Mouse (Mus musculus): ENCODE data around the gene Ktn1.

Gene Ktn1

GRCm38 (mm10) chr14:47664470-47664864 lies 16.2 kb downstream of the Ktn1 start:
- no peak for DNase-seq (ENCODE audit: low read depth, low spot score)

GRCm38 (mm10) chr14:47665061-47665778 lies 17.0 kb downstream of the Ktn1 start:
- DNase-seq (ENCODE audit: low read depth, low spot score) = no peak

GRCm38 (mm10) chr14:47668096-47668495 lies 19.8 kb downstream of the Ktn1 start:
- DNase-seq (ENCODE audit: low read depth, low spot score) = no peak

- no peak for DNase-seq (ENCODE audit: low read depth, low spot score)
These were observed 34.6 kb downstream of the Ktn1 start for GRCm38 (mm10) chr14:47682886-47683285.

GRCm38 (mm10) chr14:47684579-47684978 lies 36.3 kb downstream of the Ktn1 start:
- DNase-seq (ENCODE audit: low read depth, low spot score) = no peak

DNA sequence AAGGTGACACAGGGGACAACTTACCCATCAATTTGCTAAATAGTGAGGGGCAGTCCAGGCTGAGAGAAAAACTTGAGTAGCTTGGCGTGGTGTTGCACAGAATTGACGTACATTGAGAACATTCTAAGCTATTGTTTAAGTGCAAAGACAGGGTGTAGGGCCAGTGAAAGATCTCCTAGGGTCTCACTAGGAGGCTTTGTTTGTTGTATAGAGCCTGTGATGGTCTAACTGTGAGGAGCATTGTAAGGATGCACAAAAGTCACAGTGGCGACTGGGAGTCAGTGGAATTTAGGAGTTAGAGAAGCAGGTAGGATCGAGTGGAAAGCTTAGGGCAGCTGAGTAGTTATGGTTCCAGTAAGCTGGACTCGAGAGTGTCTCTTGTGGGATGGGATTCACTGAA lies 50.9 kb downstream of the Ktn1 start:
- DNase-seq (ENCODE audit: low read depth, low spot score) = no peak

GRCm38 (mm10) chr14:47709546-47709945 lies 61.3 kb downstream of the Ktn1 start:
- no peak for DNase-seq (ENCODE audit: low read depth, low spot score)

DNA sequence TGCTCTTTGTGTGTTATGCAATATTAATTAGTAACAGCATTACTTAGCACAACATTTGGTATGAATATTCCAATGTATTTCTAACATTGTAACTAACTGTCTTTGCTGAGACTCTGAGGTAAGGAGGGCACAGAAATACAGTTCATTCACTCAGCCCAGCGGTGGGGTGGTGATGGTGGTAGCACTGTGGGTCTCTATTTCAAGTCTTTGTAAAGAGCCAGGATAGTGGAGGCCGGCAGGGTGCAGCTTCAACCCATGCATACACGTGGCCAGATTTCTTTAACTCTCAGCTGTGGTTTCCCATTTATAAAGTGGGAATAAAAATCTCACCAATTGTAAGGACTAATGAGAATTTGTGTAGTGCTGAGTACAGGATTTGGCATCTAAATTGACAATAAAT lies 67.5 kb downstream of the Ktn1 start:
- no peak for DNase-seq (ENCODE audit: low read depth, low spot score)

DNA sequence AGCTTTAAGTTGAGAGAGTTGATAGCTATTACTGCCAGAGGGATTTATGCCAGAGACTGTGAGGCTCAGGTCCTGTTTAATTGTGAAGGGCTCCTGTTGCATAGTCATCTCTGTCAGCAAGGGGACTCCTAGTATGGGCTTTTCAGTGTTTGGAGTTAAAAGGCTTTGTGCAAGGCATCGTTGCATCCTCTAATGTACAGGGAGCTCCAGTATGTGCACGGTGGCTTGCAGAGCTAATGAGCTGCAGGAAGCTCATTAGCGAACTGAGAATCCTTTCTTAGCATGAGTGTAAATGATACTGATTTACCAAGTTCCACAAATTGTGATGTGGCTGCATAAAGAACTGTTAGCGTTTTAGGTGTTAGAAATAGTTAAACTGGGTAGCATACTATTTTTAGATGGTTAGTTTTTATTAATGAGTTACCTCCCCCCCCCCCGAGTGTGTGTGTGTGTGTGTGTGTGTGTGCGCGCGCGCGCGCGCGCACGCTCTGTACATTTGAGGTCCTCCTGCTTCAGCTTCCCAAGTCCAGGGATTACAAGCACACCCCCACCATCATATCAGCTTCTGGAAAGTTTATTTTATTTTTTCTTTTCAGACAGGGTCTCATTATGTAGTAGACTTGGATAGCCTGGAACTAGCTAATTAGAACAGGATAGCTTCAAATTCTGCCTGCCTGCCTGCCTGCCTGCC lies 69.8 kb downstream of the Ktn1 start:
- no peak for DNase-seq (ENCODE audit: low read depth, low spot score)

GRCm38 (mm10) chr14:47720023-47720422 lies 71.8 kb downstream of the Ktn1 start:
- no peak for DNase-seq (ENCODE audit: low read depth, low spot score)

GRCm38 (mm10) chr14:47723035-47723434 lies 74.8 kb downstream of the Ktn1 start:
- no peak for DNase-seq (ENCODE audit: low read depth, low spot score)

- no peak for DNase-seq (ENCODE audit: low read depth, low spot score)
These were observed 80.3 kb downstream of the Ktn1 start for GRCm38 (mm10) chr14:47728594-47728993.

DNA sequence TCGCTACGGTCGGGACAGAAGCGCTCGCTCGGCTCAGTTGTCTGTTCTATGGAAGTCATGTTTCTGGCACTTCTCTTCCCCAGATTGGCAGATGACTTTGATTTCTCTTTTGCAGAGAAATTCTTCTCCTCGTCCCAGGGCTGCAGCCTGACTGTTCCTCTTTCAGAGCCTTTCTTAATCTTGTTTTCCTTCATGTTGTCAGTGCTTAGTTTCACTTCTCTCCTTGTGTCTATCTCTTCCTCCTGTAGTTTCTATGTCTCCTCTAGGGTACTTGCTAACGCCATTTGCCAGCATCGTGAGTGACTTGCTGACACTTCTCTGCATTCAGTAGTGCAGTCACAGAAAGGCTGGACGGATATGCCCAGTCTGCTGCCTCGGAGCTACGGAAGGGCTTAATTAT lies 87.1 kb downstream of the Ktn1 start:
- no peak for DNase-seq (ENCODE audit: low read depth, low spot score)

- DNase-seq (ENCODE audit: low read depth, low spot score) = no peak
These were observed 88.2 kb downstream of the Ktn1 start for GRCm38 (mm10) chr14:47736471-47736870.

GRCm38 (mm10) chr14:47740316-47740996 lies 92.2 kb downstream of the Ktn1 start:
- peak; percentile 37 for DNase-seq (ENCODE audit: low read depth, low spot score)

GRCm38 (mm10) chr14:47741046-47741445 lies 92.8 kb downstream of the Ktn1 start:
- peak; percentile 14 for DNase-seq (ENCODE audit: low read depth, low spot score)

- DNase-seq (ENCODE audit: low read depth, low spot score) = no peak
These were observed 94.4 kb downstream of the Ktn1 start for GRCm38 (mm10) chr14:47742674-47743073.

GRCm38 (mm10) chr14:47745086-47745485 lies 96.8 kb downstream of the Ktn1 start:
- no peak for DNase-seq (ENCODE audit: low read depth, low spot score)

DNA sequence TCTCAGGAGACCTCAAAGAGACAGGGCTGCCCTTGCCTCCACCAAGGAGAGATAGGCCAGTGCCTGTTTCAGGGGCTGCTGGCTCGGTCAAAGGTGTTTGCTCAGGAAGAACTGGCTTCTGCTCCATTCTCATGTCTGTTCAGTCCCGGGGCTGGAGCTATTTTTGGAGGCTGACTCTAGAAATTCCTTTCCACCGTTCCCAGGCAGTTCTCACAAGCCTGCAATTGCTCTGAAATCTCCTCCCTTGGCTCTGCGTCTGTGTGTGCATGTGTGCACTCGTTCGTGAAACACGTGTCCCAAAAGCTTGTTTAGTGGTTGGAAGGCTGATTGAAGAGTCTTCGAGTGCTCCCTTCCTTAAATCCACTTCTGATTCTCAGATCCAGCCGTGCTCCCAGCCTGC lies 99.3 kb downstream of the Ktn1 start:
- DNase-seq (ENCODE audit: low read depth, low spot score) = no peak

GRCm38 (mm10) chr14:47748714-47749113 lies 100.5 kb downstream of the Ktn1 start:
- DNase-seq (ENCODE audit: low read depth, low spot score) = no peak

DNA sequence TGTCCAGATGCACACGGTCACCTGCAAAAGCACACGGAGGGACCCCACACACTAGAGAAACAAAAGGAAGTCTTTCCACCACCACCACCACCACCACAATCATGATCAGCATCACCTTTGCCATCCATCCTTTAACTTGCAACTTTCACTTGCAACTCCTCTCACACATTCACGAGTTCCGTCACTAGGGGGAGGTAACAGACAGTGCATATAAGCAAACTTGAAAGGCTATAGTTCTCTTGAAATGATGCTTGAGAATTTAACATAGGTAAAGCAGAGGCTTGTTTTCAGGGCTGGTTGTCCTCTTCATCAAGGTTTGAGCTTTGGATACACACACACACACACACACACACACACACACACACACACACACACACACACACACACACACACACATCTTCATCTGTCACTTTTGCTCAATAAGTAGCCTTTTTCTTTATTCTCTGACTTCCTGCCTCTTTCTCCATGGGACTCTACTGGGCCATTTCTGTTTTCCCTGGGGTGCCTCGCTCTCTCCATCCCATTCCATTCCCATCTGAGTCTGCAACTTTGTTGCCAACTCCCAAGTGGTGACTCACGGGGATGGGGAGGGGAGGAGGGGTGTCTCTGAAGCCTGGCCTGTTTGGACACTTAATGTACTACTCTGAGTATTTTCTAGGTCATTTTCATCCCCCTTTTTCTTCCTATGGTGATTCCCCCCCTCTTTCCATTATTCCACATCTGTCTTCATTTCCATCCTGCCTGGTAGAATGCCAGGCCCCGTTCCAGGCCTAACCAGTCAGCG lies 103.4 kb downstream of the Ktn1 start:
- peak; percentile 18 for DNase-seq (ENCODE audit: low read depth, low spot score)

GRCm38 (mm10) chr14:47753561-47753960 lies 105.3 kb downstream of the Ktn1 start:
- no peak for DNase-seq (ENCODE audit: low read depth, low spot score)

Measured in CD4-positive helper T cell, adult 2 months (primary cell).